Mouse (Mus musculus) embryonic facial prominence, embryonic 15.5 days (tissue): Measurements from ENCODE around the gene Rnf182. TPM values are rescaled to one million over a fixed set of nuclear protein-coding genes. Genes with fewer than 3 reads are reported as not detected.

Experiments used
- ATAC-seq: fragments of 200-750 bp; cut with Nextera tagmentation; 2 replicates; pipeline ENCODE4 v1.8.0; 2017; ENCODE audit warnings: low read depth, moderate TSS enrichment; ENCODE audit not compliant: insufficient number of reproducible peaks, low FRiP score, low TSS enrichment
- H3K27ac ChIP-seq: fragments of 300-500 bp; sonication (generic); replicated peaks from 2 replicates; pipeline ENCODE4 v1.5.1; 2015; ENCODE audit warnings: mild to moderate bottlenecking, inconsistent platforms
- H3K27me3 ChIP-seq: fragments of 300-500 bp; sonication (generic); 2 replicates; pipeline ENCODE4 v1.6.1; 2015; ENCODE audit warnings: inconsistent platforms
- H3K36me3 ChIP-seq: fragments of 300-500 bp; sonication (generic); 2 replicates; pipeline ENCODE4 v1.6.1; 2015; ENCODE audit warnings: mild to moderate bottlenecking, inconsistent platforms
- H3K4me1 ChIP-seq: fragments of 300-500 bp; sonication (generic); 2 replicates; pipeline ENCODE4 v1.6.1; 2015; ENCODE audit warnings: inconsistent platforms
- H3K4me2 ChIP-seq: fragments of 300-500 bp; sonication (generic); replicated peaks from 2 replicates; pipeline ENCODE4 v1.6.1; 2015; ENCODE audit warnings: mild to moderate bottlenecking, inconsistent platforms
- H3K4me3 ChIP-seq: fragments of 300-500 bp; sonication (generic); replicated peaks from 2 replicates; pipeline ENCODE4 v1.5.1; 2015; ENCODE audit warnings: mild to moderate bottlenecking, inconsistent platforms
- H3K9ac ChIP-seq: fragments of 300-500 bp; sonication (generic); 2 replicates; pipeline ENCODE4 v1.6.1; 2015; ENCODE audit warnings: inconsistent platforms
- H3K9me3 ChIP-seq: fragments of 300-500 bp; sonication (generic); replicated peaks from 2 replicates; pipeline ENCODE4 v1.6.1; 2016; ENCODE audit warnings: inconsistent platforms
- WGBS: fragments of 180-500 bp; shearing (Covaris S2); methylation state at CpG from one replicate; pipeline ENCODE4 v1.1.7; 2015; 5-methylcytosine and 5-hydroxymethylcytosine counted together
- polyA plus RNA-seq: library from polyadenylated mRNA; unstranded; fragments of >200 nt; fragmentation: Nextera tagmentation; extraction: Ambion mirVana; gene quantifications from 2 replicates; pipeline ENCODE4 v1.2.1, GENCODE M21; 2015

Rnf182 gene
- polyA plus RNA-seq, 1 experiment from 2014 or later, result 11.1 TPM

- no peaks in the 10 kb centered on the region for H3K36me3 ChIP-seq
- WGBS, result 75% methylated on average over 7 of the region's 7 CpGs
- no peak for ATAC-seq
- no peaks in the 10 kb centered on the region for H3K9me3 ChIP-seq
- H3K4me1 ChIP-seq, result no peaks in the 10 kb centered on the region
- no peak overlapping the region for H3K27ac ChIP-seq
- no peak overlapping the region for H3K4me2 ChIP-seq
- no peaks in the 10 kb centered on the region; the same call in 1 of the 2 replicates for H3K27me3 ChIP-seq
- no peak overlapping the region for H3K4me3 ChIP-seq
- no peak overlapping the region for H3K9ac ChIP-seq
These were observed 83.0 kb downstream of the Rnf182 start for GRCm38 (mm10) chr13:43698506-43698905.

GRCm38 (mm10) chr13:43703471-43703870, 88.0 kb downstream of the Rnf182 start:
- Histone ChIP-seq H3K4me1 (no peaks in the 10 kb centered on the region), H3K4me3 (no peak overlapping the region), H3K36me3 (no peaks in the 10 kb centered on the region), H3K27ac (no peak overlapping the region), H3K9ac (no peak overlapping the region), H3K4me2 (no peak overlapping the region), H3K27me3 (no peaks in the 10 kb centered on the region; the same call in 1 of the 2 replicates), H3K9me3 (no peaks in the 10 kb centered on the region)
- ATAC-seq, result no peak
- 17% methylated on average over 7 of the region's 7 CpGs for WGBS

GRCm38 (mm10) chr13:43704533-43705116, 89.1 kb downstream of the Rnf182 start:
- no peak for ATAC-seq
- WGBS, result 61% methylated on average over 7 of the region's 7 CpGs
- H3K36me3 ChIP-seq, result no peaks in the 10 kb centered on the region
- H3K4me2 ChIP-seq, result no peak overlapping the region
- H3K4me3 ChIP-seq, result no peak overlapping the region
- no peaks in the 10 kb centered on the region; the same call in 1 of the 2 replicates for H3K27me3 ChIP-seq
- no peaks in the 10 kb centered on the region for H3K9me3 ChIP-seq
- no peak overlapping the region for H3K9ac ChIP-seq
- H3K4me1 ChIP-seq, result no peaks in the 10 kb centered on the region
- H3K27ac ChIP-seq, result no peak overlapping the region

- Histone ChIP-seq H3K4me1 (no peaks in the 10 kb centered on the region), H3K4me3 (no peak overlapping the region), H3K4me2 (no peak overlapping the region), H3K9me3 (no peaks in the 10 kb centered on the region), H3K36me3 (no peaks in the 10 kb centered on the region), H3K9ac (no peak overlapping the region), H3K27me3 (no peaks in the 10 kb centered on the region), H3K27ac (no peak overlapping the region)
- WGBS, result 67% methylated on average over 4 of the region's 4 CpGs
- ATAC-seq, result no peak
These were observed 90.9 kb downstream of the Rnf182 start for GRCm38 (mm10) chr13:43706387-43706786.

- ATAC-seq, result no peak
- H3K9ac ChIP-seq, result no peak overlapping the region
- 72% methylated on average over 3 of the region's 3 CpGs for WGBS
- H3K4me2 ChIP-seq, result no peak overlapping the region
- no peaks in the 10 kb centered on the region for H3K27me3 ChIP-seq
- no peaks in the 10 kb centered on the region for H3K9me3 ChIP-seq
- no peaks in the 10 kb centered on the region for H3K36me3 ChIP-seq
- no peak overlapping the region for H3K4me3 ChIP-seq
- H3K4me1 ChIP-seq, result no peaks in the 10 kb centered on the region
- no peak overlapping the region for H3K27ac ChIP-seq
These were observed 94.0 kb downstream of the Rnf182 start for GRCm38 (mm10) chr13:43709529-43709928.

- 51% methylated on average over 7 of the region's 7 CpGs for WGBS
- H3K9ac ChIP-seq, result no peak overlapping the region
- H3K36me3 ChIP-seq, result no peaks in the 10 kb centered on the region
- no peak overlapping the region for H3K27ac ChIP-seq
- ATAC-seq, result no peak
- no peaks in the 10 kb centered on the region for H3K27me3 ChIP-seq
- H3K4me1 ChIP-seq, result no peaks in the 10 kb centered on the region
- H3K4me2 ChIP-seq, result no peak overlapping the region
- no peaks in the 10 kb centered on the region for H3K9me3 ChIP-seq
- no peak overlapping the region for H3K4me3 ChIP-seq
These were observed 96.3 kb downstream of the Rnf182 start for GRCm38 (mm10) chr13:43711708-43712314.

GRCm38 (mm10) chr13:43714741-43715140, 99.2 kb downstream of the Rnf182 start:
- H3K27ac ChIP-seq, result no peak overlapping the region
- no peak overlapping the region for H3K9ac ChIP-seq
- no peaks in the 10 kb centered on the region for H3K9me3 ChIP-seq
- no peak overlapping the region for H3K4me2 ChIP-seq
- H3K36me3 ChIP-seq, result no peaks in the 10 kb centered on the region
- 72% methylated on average over 6 of the region's 6 CpGs for WGBS
- no peak for ATAC-seq
- H3K4me1 ChIP-seq, result no peaks in the 10 kb centered on the region
- H3K27me3 ChIP-seq, result no peaks in the 10 kb centered on the region
- H3K4me3 ChIP-seq, result no peak overlapping the region

- Histone ChIP-seq H3K9ac (no peak overlapping the region), H3K27me3 (0 out of 2 replicates have a peak, but pooled peaks cover 4% of the 10 kb centered on the region), H3K4me3 (no peak overlapping the region), H3K9me3 (no peaks in the 10 kb centered on the region), H3K4me1 (no peaks in the 10 kb centered on the region), H3K27ac (no peak overlapping the region), H3K36me3 (no peaks in the 10 kb centered on the region), H3K4me2 (no peak overlapping the region)
- WGBS, result 80% methylated on average over 5 of the region's 5 CpGs
- peak; percentile 15; the same call in 1 of the 2 replicates for ATAC-seq
These were observed 100.0 kb downstream of the Rnf182 start for GRCm38 (mm10) chr13:43715466-43715865.

GRCm38 (mm10) chr13:43716514-43717036, 101.1 kb downstream of the Rnf182 start:
- H3K27ac ChIP-seq, result no peak overlapping the region
- H3K27me3 ChIP-seq, result 0 out of 2 replicates have a peak, but pooled peaks cover 4% of the 10 kb centered on the region
- no peaks in the 10 kb centered on the region for H3K36me3 ChIP-seq
- H3K4me3 ChIP-seq, result no peak overlapping the region
- ATAC-seq, result no peak
- no peaks in the 10 kb centered on the region for H3K9me3 ChIP-seq
- no peak overlapping the region for H3K9ac ChIP-seq
- WGBS, result 49% methylated on average over 6 of the region's 6 CpGs
- H3K4me2 ChIP-seq, result no peak overlapping the region
- H3K4me1 ChIP-seq, result no peaks in the 10 kb centered on the region

- no peak for ATAC-seq
- no peaks in the 10 kb centered on the region for H3K4me1 ChIP-seq
- 92% methylated on average over 7 of the region's 7 CpGs for WGBS
These were observed 102.7 kb downstream of the Rnf182 start for GRCm38 (mm10) chr13:43718173-43718572.

GRCm38 (mm10) chr13:43720496-43720895, 105.0 kb downstream of the Rnf182 start:
- H3K36me3 ChIP-seq, result no peaks in the 10 kb centered on the region
- no peak overlapping the region for H3K27ac ChIP-seq
- 56% methylated on average over 8 of the region's 8 CpGs for WGBS
- H3K4me2 ChIP-seq, result no peak overlapping the region
- 0 out of 2 replicates have a peak, but pooled peaks cover 4% of the 10 kb centered on the region for H3K27me3 ChIP-seq
- H3K9ac ChIP-seq, result no peak overlapping the region
- H3K9me3 ChIP-seq, result no peaks in the 10 kb centered on the region
- no peak for ATAC-seq
- no peak overlapping the region for H3K4me3 ChIP-seq
- no peaks in the 10 kb centered on the region for H3K4me1 ChIP-seq

More at GRCm38 (mm10) chr13:43718173-43718572, 102.7 kb downstream of the Rnf182 start:
- Histone ChIP-seq H3K9ac (no peak overlapping the region), H3K9me3 (no peaks in the 10 kb centered on the region), H3K4me3 (no peak overlapping the region), H3K27me3 (0 out of 2 replicates have a peak, but pooled peaks cover 4% of the 10 kb centered on the region), H3K4me2 (no peak overlapping the region), H3K36me3 (no peaks in the 10 kb centered on the region), H3K27ac (no peak overlapping the region)
